Mouse (Mus musculus) cerebellum, postnatal 14 days (tissue): ENCODE data around the gene Mapkapk5.
"Not testable (repeated sequence)": the region's sequence is repeated elsewhere in the genome, so short reads cannot be mapped to it uniquely, and the experiment has no call there.

Experiments
- DNase-seq, 2 experiments: peaks; one replicate each; pipeline ENCODE4 v3.0.0; 2021; ENCODE audit warnings: mixed read lengths in 2 of 2

The Mapkapk5 gene

GRCm38 (mm10) chr5:121562436-121562835, 16.7 kb upstream of the Mapkapk5 start:
- no peak for DNase-seq

DNA sequence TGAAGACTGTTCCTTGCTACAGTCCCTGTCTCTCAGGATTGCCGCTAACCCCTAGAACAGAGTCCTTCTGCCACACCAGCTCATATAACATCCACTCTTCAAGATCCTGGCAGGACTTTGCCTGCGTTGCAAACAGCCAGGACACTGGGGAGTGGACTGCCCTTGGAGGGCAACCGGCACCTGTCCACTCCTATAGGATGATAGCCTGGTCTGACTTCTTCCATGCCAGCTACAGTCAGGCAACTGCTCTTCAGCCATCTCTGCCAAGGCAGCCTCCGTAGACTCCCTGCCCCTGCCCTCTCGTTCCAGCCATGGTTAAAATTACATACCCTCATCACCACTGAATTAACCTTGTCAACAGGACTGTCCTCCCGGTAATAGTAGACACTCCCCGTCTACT, 3.5 kb upstream of the Mapkapk5 start:
- DNase-seq: peak; percentile 14 to 25

DNA sequence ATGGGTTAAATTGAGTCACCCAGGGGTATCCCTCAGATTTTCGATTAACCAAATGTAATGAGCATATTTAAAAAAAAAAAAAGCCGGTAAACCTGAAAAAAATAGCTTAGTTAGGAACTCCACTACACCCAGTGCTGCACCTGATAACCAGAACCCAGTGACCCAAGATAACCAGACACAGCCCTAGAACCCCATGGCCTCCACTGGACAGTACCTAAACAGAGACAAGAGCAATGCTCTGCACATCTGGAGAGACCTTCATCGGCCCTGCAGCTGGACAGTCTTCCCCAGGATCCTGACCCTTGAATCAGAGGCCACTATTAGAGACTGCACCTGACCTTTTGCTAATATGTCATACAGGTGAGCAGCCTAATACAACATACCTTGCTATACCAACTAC, 1.4 kb upstream of the Mapkapk5 start:
- no peak for DNase-seq

- DNase-seq: peak; percentile 42 to 68
These were observed 808 bp upstream of the Mapkapk5 start for GRCm38 (mm10) chr5:121546530-121546895.

DNA sequence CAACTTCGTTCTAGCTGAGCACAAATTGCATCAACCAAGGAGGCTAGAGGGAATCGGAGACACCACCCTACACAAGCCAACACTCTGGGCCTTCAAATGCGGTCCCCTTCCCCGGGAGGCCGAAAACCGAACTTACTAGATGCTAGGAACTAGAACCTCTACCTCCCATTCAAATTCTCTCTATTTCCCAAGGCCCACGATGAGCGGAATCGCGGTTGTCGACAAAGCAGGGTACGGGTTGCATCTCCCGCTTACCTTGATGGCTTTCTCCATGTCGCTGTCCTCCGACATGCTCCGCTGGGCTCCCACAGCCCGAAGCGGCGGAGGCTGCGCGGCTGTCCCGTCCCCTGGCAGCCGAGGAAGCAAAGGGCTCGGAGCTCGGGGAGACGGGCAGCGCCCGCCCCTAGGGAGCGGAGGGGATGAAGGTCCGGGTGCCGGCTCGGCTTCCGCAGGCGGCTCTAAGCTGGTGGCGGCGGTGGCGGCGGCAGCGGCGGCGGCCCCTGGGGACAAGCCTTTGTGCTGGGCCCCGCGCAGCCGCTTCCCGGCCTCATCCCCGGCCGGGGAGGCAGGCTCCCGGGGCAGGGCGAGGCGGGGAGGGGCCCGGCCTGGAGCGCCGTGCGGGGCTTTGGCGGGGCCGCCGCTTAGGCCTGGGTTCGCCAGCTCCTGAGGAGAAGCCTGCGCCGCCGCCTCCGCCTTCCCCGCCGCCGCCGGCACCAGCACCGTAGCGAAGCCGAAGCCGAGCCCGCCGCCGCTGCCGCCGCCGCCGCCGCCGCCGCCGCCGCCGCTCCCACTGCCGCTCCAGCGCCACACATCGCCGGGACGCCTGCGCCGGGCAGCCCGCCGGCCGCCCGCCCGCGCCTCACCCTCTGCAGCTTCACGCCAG, 554 bp downstream of the Mapkapk5 start, which contains the start of the genes Adam1a and Gm42878:
Gene Adam1a (minus strand): TSS at position 573 of the 883 bp plus-strand sequence.
Gene Gm42878 (minus strand): TSS at position 573 of the 883 bp plus-strand sequence.
- DNase-seq: peak in 1 of 2 experiments; percentile 56

DNA sequence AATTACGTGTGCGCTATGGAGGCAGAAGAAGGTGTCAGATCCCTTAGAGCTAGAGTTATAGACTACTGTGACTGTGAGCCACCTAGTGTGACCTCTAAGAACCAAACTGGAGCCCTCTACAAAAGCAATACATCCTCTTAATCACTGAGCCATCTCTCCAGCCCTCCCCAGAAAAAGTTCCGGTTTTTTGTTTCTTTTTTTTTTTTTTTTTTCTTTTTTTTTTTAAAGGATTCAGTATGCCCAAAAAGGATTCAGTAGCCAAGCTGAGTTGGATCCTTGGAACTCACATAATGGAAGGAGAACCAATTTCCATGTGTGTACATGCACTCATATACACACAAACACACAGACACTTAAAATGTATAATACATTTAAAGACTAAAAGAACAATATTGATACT, 2.3 kb downstream of the Mapkapk5 start:
- DNase-seq: no peak

GRCm38 (mm10) chr5:121541235-121541634, 4.5 kb downstream of the Mapkapk5 start:
- no peak for DNase-seq

- no peak for DNase-seq
These were observed 5.6 kb downstream of the Mapkapk5 start for GRCm38 (mm10) chr5:121540066-121540465.

DNA sequence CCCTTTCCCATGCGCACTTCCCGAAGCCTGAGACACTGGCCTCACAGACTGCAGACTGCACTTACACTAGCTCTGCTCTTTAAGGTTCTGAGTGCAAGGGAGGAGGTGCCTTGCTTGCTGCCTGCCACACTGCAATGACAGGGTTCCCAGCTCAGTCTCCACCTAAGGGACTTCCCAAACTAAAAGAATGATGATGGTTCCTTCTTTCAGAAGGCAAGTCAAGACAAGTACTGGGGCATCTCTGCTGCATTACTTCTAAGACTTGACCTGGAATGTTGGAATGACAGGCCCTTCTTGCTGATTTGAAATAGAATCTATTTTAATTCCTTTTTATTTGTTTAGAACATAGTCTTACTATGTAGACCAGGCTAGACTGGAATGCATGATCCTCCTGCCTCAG, 8.1 kb downstream of the Mapkapk5 start:
- no peak for DNase-seq

- no peak for DNase-seq
These were observed 8.7 kb downstream of the Mapkapk5 start for GRCm38 (mm10) chr5:121536921-121537555.

GRCm38 (mm10) chr5:121535116-121535515, 10.6 kb downstream of the Mapkapk5 start:
- DNase-seq: no peak

- DNase-seq: peak in 1 of 2 experiments; percentile 69
These were observed 11.2 kb downstream of the Mapkapk5 start for GRCm38 (mm10) chr5:121534521-121534920.

DNA sequence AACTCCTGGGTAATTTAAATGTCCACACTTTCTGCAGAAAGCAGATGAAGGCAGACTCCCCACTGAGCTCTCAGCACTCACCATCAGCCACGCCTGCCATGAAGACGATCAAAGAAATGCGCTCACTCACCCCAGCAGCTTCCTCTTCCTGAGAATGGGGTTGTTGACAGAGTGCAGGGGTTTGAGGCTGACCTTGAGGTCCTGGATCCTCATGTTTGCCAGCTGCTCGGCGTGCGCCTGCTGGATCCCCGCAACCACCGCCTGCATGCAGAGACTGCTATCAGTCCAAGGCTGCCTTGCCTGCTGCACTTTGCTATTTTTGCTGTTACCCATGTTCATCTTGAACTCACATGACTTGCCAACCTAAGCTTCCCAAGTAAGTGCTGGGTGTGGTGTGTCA, 18.7 kb downstream of the Mapkapk5 start:
- no peak for DNase-seq

GRCm38 (mm10) chr5:121526526-121526925, 19.2 kb downstream of the Mapkapk5 start:
- DNase-seq: no peak

DNA sequence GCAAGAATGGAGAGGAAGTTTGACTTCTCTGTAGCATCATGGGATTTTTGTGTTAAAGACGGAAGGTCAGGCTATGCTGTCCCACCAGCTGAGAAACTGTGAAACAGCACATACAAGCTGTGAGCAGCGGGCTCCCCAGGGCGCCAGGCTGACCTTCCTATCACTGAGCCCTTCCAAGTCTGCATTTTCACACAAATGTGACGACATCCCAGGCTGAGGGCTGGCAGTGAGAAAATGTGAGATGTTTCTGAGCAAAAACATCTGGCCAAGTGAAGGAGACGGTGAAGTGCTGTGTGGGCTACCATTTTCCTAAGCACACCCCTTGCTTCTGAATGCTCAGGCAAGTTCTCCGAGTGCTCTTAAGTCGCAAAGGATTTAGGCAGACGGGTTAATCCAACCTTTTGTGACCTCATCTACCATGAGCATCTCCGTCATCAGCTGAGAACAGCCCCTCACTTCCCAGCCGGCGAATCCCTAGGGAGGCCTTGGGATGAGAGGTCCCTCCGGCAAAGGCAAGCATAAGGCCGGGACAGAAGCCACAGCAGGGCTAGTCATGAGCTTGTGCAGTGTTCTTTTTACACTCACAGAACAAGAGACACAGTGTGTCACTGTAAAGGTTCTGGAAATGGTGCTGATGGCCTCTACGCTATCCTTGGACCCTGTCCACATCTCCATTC, 19.8 kb downstream of the Mapkapk5 start:
- no peak for DNase-seq

GRCm38 (mm10) chr5:121519758-121520157, 25.9 kb downstream of the Mapkapk5 start:
- DNase-seq: not testable (repeated sequence)

- no peak for DNase-seq
These were observed 26.7 kb downstream of the Mapkapk5 start for GRCm38 (mm10) chr5:121518983-121519382.

DNA sequence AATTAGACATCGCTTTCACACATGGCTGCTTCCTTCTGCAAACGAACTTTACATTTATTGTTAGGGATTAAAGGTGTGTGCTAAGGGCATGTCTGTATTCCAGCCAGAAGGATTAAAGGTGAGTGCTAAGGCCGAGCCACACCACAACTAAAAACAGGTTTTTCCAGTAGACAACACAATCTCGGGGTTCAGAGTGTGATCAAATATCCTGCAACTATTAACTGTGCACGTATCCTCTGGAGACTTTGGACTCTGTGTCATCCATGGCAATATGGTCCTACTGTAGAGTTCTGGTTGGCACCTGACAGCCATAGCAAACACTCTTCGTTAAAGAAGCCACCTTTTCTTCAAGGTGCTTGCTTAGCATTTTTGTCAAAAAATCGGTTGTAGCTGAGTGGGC, 35.7 kb downstream of the Mapkapk5 start:
- DNase-seq: no peak

DNA sequence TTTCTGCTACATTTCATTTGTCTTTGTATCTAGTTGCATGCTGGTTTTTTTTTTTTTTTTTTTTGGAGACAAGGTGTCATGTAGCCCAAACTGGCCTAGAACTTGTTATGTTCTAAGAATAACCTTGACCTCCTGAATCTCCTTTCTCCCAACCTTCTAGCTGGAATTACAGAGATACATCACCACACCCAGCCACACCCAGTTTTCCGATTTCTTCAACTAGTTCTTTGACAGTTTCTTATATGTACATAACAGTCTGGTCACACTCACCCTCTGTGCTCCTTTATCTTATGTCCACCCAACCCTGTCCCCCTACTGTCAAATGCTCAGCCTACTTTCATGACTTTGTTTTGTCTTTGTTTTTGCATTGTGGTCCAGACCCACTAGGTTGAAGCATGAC, 38.9 kb downstream of the Mapkapk5 start:
- no peak for DNase-seq

GRCm38 (mm10) chr5:121503231-121503630, 42.5 kb downstream of the Mapkapk5 start, which contains the start of gene Adam1b:
Gene Adam1b, minus strand, starts transcription at chr5:121503435.
- no peak for DNase-seq

DNA sequence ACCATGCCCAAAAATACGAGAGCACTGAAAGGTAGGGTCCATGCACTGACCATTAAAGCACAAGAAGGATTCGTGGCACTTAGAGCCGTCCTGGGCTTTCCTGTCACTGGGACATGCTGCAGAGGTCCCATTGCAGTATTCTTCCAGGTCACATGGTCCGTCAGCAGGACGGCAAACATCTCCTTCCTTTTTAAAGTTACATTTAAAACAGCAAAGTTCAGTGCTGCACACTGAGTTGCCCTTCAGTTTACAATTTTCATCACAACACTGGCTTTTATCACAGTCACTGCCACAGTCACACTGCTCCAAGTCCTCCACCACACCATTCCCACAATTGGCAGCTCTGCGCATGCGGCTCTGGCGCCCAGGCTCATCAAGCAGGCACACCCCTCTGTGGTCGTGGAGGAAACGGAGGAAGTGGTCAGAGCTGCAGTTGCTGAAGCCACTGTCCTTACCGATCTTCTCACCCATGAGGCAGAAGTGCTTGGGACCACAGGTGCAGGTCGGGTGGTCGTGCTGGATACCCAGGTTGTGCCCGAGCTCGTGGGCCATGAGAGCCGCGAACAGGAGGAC, 44.2 kb downstream of the Mapkapk5 start:
- DNase-seq: not testable (repeated sequence)

GRCm38 (mm10) chr5:121500719-121501118, 45.0 kb downstream of the Mapkapk5 start:
- DNase-seq: no peak

GRCm38 (mm10) chr5:121493305-121493704, 52.4 kb downstream of the Mapkapk5 start:
- no peak for DNase-seq
